Mouse (Mus musculus): Measurements from ENCODE around the gene Tgfbr3. TPM values are rescaled to one million over a fixed set of nuclear protein-coding genes. Genes with fewer than 3 reads are reported as not detected.

Gene Tgfbr3
- polyA plus RNA-seq, 1 experiment from 2014 or later, result 6.1 TPM

GRCm38 (mm10) chr5:107145125-107145524 is 144.3 kb downstream of the Tgfbr3 start:
- peaks cover 31% of the 10 kb centered on the region for H3K4me1 ChIP-seq (replicated peaks)
- H3K27me3 ChIP-seq, result peaks cover 14% of the 10 kb centered on the region; the same call in 1 of the 2 replicates
- no peak for ATAC-seq (ENCODE audit: low FRiP score)
- H3K4me2 ChIP-seq, result no peak overlapping the region
- H3K9me3 ChIP-seq, result no peaks in the 10 kb centered on the region
- H3K36me3 ChIP-seq, result no peaks in the 10 kb centered on the region
- H3K9ac ChIP-seq, result no peak overlapping the region
- WGBS, result 89% methylated on average over 4 of the region's 4 CpGs
- H3K4me3 ChIP-seq, result no peak overlapping the region
- no peak overlapping the region for H3K27ac ChIP-seq

DNA sequence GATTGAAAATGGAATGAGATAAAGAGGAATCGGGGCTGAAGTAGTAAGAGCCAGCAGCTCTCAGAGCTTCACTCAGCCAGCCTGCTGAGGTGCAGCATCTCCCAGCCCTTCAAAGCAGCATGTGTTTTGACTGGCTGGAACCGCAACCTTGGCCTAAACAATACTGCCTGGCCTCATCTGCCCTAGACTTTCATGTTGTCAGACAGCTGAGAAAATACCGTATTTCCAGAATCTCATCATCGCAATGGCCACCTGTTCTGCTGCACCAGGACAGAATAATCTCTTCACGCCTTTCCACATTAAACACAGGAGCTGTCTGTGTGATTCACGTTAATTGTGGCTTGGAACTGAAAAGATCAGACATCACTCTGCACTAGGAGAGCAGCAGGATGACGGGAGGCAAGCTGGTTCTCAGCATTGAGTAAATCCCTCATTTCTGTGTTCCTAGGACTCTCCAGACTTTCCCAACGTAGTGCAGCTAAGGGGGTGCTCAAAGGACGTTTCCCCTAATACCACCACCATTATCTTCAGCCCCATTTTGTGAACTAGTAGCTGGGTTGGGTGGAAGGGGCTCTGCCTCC is 145.1 kb downstream of the Tgfbr3 start:
- Histone ChIP-seq H3K4me2 (no peak overlapping the region), H3K9me3 (no peaks in the 10 kb centered on the region), H3K36me3 (no peaks in the 10 kb centered on the region), H3K27me3 (peaks cover 8% of the 10 kb centered on the region; the same call in 1 of the 2 replicates), H3K27ac (no peak overlapping the region), H3K4me1 (replicated peaks) (peaks cover 31% of the 10 kb centered on the region), H3K4me3 (no peak overlapping the region), H3K9ac (no peak overlapping the region)
- no peak for ATAC-seq (ENCODE audit: low FRiP score)
- WGBS, result 35% methylated on average over 9 of the region's 9 CpGs

DNA sequence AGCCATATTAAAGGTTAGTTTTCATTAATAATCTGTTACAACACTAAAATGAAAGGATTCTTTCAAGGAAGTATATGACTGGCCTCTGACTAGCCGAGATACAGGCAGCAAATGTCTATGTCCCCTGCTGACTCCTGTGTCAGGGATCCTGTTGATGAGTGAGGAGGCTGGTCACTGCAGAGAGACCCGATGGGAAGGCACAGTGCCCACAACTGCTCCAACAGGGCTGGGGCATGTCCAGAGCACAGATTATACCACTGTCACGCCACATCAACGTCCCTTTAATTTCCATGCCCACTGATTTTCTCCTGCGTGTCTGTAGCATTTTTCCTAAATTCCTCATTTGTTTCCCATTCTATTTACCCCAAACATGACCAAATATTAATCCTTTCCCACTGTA is 146.0 kb downstream of the Tgfbr3 start:
- Histone ChIP-seq H3K4me3 (no peak overlapping the region), H3K4me2 (no peak overlapping the region), H3K27me3 (0 out of 2 replicates have a peak, but pooled peaks cover 4% of the 10 kb centered on the region), H3K27ac (no peak overlapping the region), H3K4me1 (replicated peaks) (peaks cover 31% of the 10 kb centered on the region), H3K9me3 (no peaks in the 10 kb centered on the region), H3K36me3 (no peaks in the 10 kb centered on the region), H3K9ac (no peak overlapping the region)
- 63% methylated on average over 5 of the region's 5 CpGs for WGBS
- ATAC-seq (ENCODE audit: low FRiP score), result no peak

GRCm38 (mm10) chr5:107142791-107143190 is 146.6 kb downstream of the Tgfbr3 start:
- Histone ChIP-seq H3K27ac (no peak overlapping the region), H3K36me3 (no peaks in the 10 kb centered on the region), H3K9me3 (no peaks in the 10 kb centered on the region), H3K4me2 (no peak overlapping the region), H3K4me1 (replicated peaks) (peaks cover 25% of the 10 kb centered on the region), H3K27me3 (0 out of 2 replicates have a peak, but pooled peaks cover 4% of the 10 kb centered on the region), H3K9ac (no peak overlapping the region), H3K4me3 (no peak overlapping the region)
- WGBS, result 93% methylated on average over 5 of the region's 5 CpGs
- ATAC-seq (ENCODE audit: low FRiP score), result no peak

DNA sequence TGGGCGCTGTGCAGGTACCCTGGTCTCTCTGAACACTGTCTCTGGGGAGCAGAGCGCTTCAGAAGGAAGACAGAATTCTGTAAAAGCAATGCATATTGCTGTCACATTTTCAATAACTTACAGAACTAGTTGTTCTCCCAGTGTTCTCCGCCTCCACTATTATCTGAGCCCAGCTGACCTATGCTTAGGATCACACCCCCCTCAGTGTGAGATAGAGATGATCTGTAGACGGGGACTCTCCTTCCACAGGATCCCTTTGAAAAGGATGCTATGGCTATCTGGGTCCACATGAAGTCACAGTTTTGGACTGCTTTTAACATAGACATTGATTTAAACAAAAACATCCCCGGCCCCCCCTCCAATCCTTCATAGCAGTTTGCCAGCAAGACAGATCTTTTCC is 148.1 kb downstream of the Tgfbr3 start:
- Histone ChIP-seq H3K4me3 (no peak overlapping the region), H3K9ac (no peak overlapping the region), H3K4me2 (no peak overlapping the region), H3K9me3 (no peaks in the 10 kb centered on the region), H3K27ac (no peak overlapping the region), H3K4me1 (replicated peaks) (peaks cover 21% of the 10 kb centered on the region), H3K27me3 (0 out of 2 replicates have a peak, but pooled peaks cover 4% of the 10 kb centered on the region), H3K36me3 (0 out of 2 replicates have a peak, but pooled peaks cover 8% of the 10 kb centered on the region)
- WGBS, result 84% methylated on average over 5 of the region's 5 CpGs
- no peak for ATAC-seq (ENCODE audit: low FRiP score)

DNA sequence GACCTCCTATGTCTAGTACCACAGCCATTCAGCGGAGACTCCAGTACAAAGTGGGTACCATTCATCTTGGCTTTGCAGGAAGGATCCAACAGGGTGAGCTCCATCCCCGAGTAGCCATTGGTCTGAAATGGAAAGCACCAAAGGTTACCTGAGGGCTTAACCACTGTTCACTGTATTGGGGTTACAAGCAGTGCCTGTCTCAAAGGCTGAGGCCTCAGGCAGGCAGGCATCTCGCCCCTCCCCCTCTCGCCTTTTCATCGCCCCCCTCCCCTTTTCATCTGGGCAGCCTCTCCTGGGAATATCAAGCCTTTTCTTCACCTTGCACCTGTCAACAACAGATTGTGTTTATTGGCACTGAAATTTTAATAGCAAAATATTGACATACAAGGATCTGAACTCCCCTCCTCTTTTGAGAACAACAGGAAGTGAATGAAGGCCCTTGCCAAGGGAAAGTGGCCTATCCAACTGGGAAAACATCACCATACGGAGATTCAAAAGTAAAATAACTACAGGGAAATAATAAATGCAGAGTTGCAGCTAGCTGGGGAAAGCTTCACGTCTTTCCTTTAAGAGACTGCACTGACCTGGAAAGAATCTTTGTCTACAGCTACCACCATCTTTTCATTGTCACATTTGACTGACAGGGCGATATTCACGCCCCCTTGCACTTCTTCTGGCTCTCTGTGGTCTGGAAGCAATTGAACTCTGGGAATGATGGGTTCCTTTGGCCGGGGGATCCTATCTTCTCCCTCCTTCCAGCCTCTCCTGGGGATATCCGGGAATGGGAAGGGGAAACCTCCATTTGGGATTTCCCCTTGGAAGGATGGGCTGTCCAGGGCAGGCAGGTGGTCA is 149.4 kb downstream of the Tgfbr3 start:
- Histone ChIP-seq H3K4me3 (no peak overlapping the region), H3K9me3 (no peaks in the 10 kb centered on the region), H3K4me2 (no peak overlapping the region), H3K36me3 (0 out of 2 replicates have a peak, but pooled peaks cover 8% of the 10 kb centered on the region), H3K4me1 (replicated peaks) (peaks cover 14% of the 10 kb centered on the region), H3K27me3 (0 out of 2 replicates have a peak, but pooled peaks cover 4% of the 10 kb centered on the region), H3K27ac (no peak overlapping the region), H3K9ac (no peak overlapping the region)
- WGBS, result 52% methylated on average over 11 of the region's 11 CpGs
- no peak for ATAC-seq (ENCODE audit: low FRiP score)

GRCm38 (mm10) chr5:107133336-107133735 is 156.1 kb downstream of the Tgfbr3 start:
- 0 out of 2 replicates have a peak, but pooled peaks cover 8% of the 10 kb centered on the region for H3K36me3 ChIP-seq
- no peak overlapping the region for H3K4me2 ChIP-seq
- no peak overlapping the region for H3K9ac ChIP-seq
- no peak for ATAC-seq (ENCODE audit: low FRiP score)
- H3K4me1 ChIP-seq (replicated peaks), result no peaks in the 10 kb centered on the region
- no peaks in the 10 kb centered on the region for H3K27me3 ChIP-seq
- no peak overlapping the region for H3K4me3 ChIP-seq
- no peak overlapping the region for H3K27ac ChIP-seq
- no peaks in the 10 kb centered on the region for H3K9me3 ChIP-seq
- 95% methylated on average over 2 of the region's 2 CpGs for WGBS

DNA sequence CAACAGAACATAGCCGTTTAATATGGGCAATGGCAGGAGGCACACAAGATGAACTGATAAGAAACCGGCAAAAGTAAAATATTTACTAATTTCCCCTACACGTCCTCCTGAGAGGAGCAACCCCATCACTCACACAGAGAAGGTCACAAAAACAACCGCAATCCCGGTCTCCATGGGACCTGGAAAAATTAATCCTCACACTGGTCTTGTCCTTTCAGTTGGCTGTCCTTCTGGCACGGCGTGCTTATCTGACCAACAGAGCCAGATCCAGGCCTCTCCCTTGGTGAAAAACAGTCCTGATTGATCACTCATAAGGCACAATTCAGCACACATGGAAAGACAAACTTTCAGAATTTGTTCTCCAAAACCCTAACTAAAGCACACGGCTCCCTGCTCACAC is 157.2 kb downstream of the Tgfbr3 start:
- no peak for ATAC-seq (ENCODE audit: low FRiP score)
- no peak overlapping the region for H3K4me3 ChIP-seq
- no peak overlapping the region for H3K9ac ChIP-seq
- H3K4me1 ChIP-seq (replicated peaks), result no peaks in the 10 kb centered on the region
- no peak overlapping the region for H3K27ac ChIP-seq
- H3K36me3 ChIP-seq, result 0 out of 2 replicates have a peak, but pooled peaks cover 5% of the 10 kb centered on the region
- no peaks in the 10 kb centered on the region for H3K27me3 ChIP-seq
- no peaks in the 10 kb centered on the region for H3K9me3 ChIP-seq
- H3K4me2 ChIP-seq, result no peak overlapping the region
- WGBS, result 77% methylated on average over 8 of the region's 8 CpGs

- no peak for ATAC-seq (ENCODE audit: low FRiP score)
- 50% methylated on average over 5 of the region's 5 CpGs for WGBS
Observed at GRCm38 (mm10) chr5:107129304-107129703, 160.1 kb downstream of the Tgfbr3 start.

GRCm38 (mm10) chr5:107126561-107126960 is 162.9 kb downstream of the Tgfbr3 start:
- ATAC-seq (ENCODE audit: low FRiP score), result no peak
- no peaks in the 10 kb centered on the region for H3K36me3 ChIP-seq
- WGBS, result 58% methylated on average over 7 of the region's 7 CpGs
- H3K9ac ChIP-seq, result no peak overlapping the region
- H3K27ac ChIP-seq, result no peak overlapping the region
- no peak overlapping the region for H3K4me2 ChIP-seq
- H3K4me3 ChIP-seq, result no peak overlapping the region
- H3K9me3 ChIP-seq, result no peaks in the 10 kb centered on the region
- H3K4me1 ChIP-seq (replicated peaks), result 0 out of 2 replicates have a peak, but pooled peaks cover 5% of the 10 kb centered on the region
- no peaks in the 10 kb centered on the region for H3K27me3 ChIP-seq

More at GRCm38 (mm10) chr5:107129304-107129703, 160.1 kb downstream of the Tgfbr3 start:
- H3K4me3 ChIP-seq, result no peak overlapping the region
- H3K27ac ChIP-seq, result no peak overlapping the region
- 0 out of 2 replicates have a peak, but pooled peaks cover 5% of the 10 kb centered on the region for H3K4me1 ChIP-seq (replicated peaks)
- H3K36me3 ChIP-seq, result no peaks in the 10 kb centered on the region
- no peak overlapping the region for H3K9ac ChIP-seq
- no peaks in the 10 kb centered on the region for H3K9me3 ChIP-seq
- no peaks in the 10 kb centered on the region for H3K27me3 ChIP-seq
- H3K4me2 ChIP-seq, result no peak overlapping the region

DNA sequence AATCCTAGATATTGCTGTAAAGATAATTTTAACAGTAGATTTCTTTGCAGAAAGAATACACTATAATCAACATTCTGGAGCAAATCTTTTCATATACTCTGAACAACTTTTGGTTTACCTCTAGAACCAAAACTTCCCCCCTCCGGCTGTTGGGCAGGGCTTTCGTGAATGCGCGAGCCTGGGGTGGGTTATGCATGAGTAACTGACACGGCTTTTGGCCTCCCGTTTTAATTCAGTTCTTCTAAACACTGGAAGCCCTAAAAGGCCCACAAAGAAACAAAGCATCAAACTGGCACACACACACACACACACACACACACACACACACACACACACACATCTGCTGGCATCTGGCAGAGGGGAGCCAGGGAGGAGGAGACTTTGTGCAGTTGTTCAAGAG is 164.3 kb downstream of the Tgfbr3 start:
- Histone ChIP-seq H3K27ac (no peak overlapping the region), H3K4me3 (no peak overlapping the region), H3K36me3 (no peaks in the 10 kb centered on the region), H3K9ac (no peak overlapping the region), H3K9me3 (no peaks in the 10 kb centered on the region), H3K4me2 (no peak overlapping the region), H3K27me3 (no peaks in the 10 kb centered on the region), H3K4me1 (replicated peaks) (0 out of 2 replicates have a peak, but pooled peaks cover 5% of the 10 kb centered on the region)
- WGBS, result 37% methylated on average over 6 of the region's 6 CpGs
- ATAC-seq (ENCODE audit: low FRiP score), result no peak

DNA sequence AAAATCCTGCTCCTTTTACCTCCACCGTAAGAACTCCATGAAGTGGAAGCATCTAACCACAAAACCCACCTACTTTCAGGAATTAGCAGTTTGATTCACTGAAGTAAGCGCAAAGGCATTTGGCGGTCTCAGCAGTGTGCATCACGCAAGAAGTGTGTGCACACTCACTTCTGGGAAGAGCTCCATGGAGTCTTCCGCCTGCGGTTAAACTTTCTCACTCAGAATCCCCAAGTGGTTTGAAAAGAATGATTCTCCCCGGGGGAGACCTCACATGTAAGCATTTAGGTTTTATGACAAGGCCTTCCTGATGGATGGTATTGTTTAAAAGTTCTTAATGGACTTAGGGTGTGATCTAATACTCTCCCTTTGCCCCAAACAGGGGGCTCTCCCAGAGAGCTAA is 164.9 kb downstream of the Tgfbr3 start:
- H3K27me3 ChIP-seq, result no peaks in the 10 kb centered on the region
- H3K27ac ChIP-seq, result no peak overlapping the region
- no peak overlapping the region for H3K9ac ChIP-seq
- no peaks in the 10 kb centered on the region for H3K9me3 ChIP-seq
- 0 out of 2 replicates have a peak, but pooled peaks cover 5% of the 10 kb centered on the region for H3K4me1 ChIP-seq (replicated peaks)
- 80% methylated on average over 7 of the region's 7 CpGs for WGBS
- no peaks in the 10 kb centered on the region for H3K36me3 ChIP-seq
- no peak overlapping the region for H3K4me3 ChIP-seq
- no peak overlapping the region for H3K4me2 ChIP-seq
- no peak for ATAC-seq (ENCODE audit: low FRiP score)

Measured in hindbrain, embryonic 13.5 days (tissue).